Mouse (Mus musculus) granulocyte monocyte progenitor cell, adult 5-6 weeks (primary cell): ENCODE measurements around the gene Polr2h. TPM values are rescaled to one million over a fixed set of nuclear protein-coding genes. Genes with fewer than 3 reads are reported as not detected.

Source experiments
- ATAC-seq: replicated peaks from 2 replicates; pipeline ENCODE4 v1.8.0; 2016; ENCODE audit warnings: mild to moderate bottlenecking, moderate TSS enrichment, inconsistent platforms; ENCODE audit not compliant: poor library complexity, severe bottlenecking
- total RNA-seq, 2 experiments: library from RNA; stranded (forward) in 1 of 2; stranded (reverse) in 1 of 2; fragments of 200-712, 200-1000 nt in 1 of 2; fragments of >200 nt in 1 of 2; fragmentation: Nextera tagmentation in 1 of 2; gene quantifications; 2 replicates each; pipeline ENCODE4 v1.2.3; 2014 to 2017

The Polr2h gene
- total RNA-seq, 2 experiments from 2014 or later, result 61.8 to 81.5 TPM

- no peak for ATAC-seq
These were observed 17.4 kb upstream of the Polr2h start for GRCm38 (mm10) chr16:20700036-20700435.

- no peak for ATAC-seq
These were observed 16.1 kb upstream of the Polr2h start for GRCm38 (mm10) chr16:20701316-20701715.

GRCm38 (mm10) chr16:20701729-20702521 lies 15.5 kb upstream of the Polr2h start:
- ATAC-seq, result peak; percentile 17; the same call in 1 of the 2 replicates

- ATAC-seq, result peak; percentile 87
These were observed 15.0 kb upstream of the Polr2h start for GRCm38 (mm10) chr16:20702522-20702893.

- ATAC-seq, result no peak
These were observed 14.4 kb upstream of the Polr2h start for GRCm38 (mm10) chr16:20703071-20703470.

- ATAC-seq, result no peak
These were observed 13.6 kb upstream of the Polr2h start for GRCm38 (mm10) chr16:20703699-20704400.

- no peak for ATAC-seq
These were observed 11.7 kb upstream of the Polr2h start for GRCm38 (mm10) chr16:20705786-20706185.

GRCm38 (mm10) chr16:20706407-20707055 lies 10.9 kb upstream of the Polr2h start:
- no peak for ATAC-seq

- no peak for ATAC-seq
These were observed 9.1 kb upstream of the Polr2h start for GRCm38 (mm10) chr16:20708220-20708938.

- peak; percentile 38; the same call in 1 of the 2 replicates for ATAC-seq
These were observed 8.3 kb upstream of the Polr2h start for GRCm38 (mm10) chr16:20708939-20709734.

GRCm38 (mm10) chr16:20710370-20710769 lies 7.1 kb upstream of the Polr2h start:
- ATAC-seq, result no peak

GRCm38 (mm10) chr16:20710810-20711209 lies 6.7 kb upstream of the Polr2h start:
- no peak for ATAC-seq

GRCm38 (mm10) chr16:20712190-20712589 lies 5.3 kb upstream of the Polr2h start:
- ATAC-seq, result no peak

- ATAC-seq, result no peak
These were observed 4.6 kb upstream of the Polr2h start for GRCm38 (mm10) chr16:20712889-20713288.

GRCm38 (mm10) chr16:20714307-20715080 lies 3.0 kb upstream of the Polr2h start:
- ATAC-seq, result no peak

GRCm38 (mm10) chr16:20715161-20715560 lies 2.3 kb upstream of the Polr2h start:
- ATAC-seq, result no peak

GRCm38 (mm10) chr16:20715566-20715965 lies 1.9 kb upstream of the Polr2h start:
- no peak for ATAC-seq

- peak; percentile 33 for ATAC-seq
These were observed 1.3 kb upstream of the Polr2h start for GRCm38 (mm10) chr16:20715976-20716840.
